Mouse (Mus musculus): ENCODE data around the gene Ccdc60.

GRCm38 (mm10) chr5:116313711-116314110 lies 24.9 kb upstream of the Ccdc60 start:
- TF ChIP-seq POLR2A (IDR thresholded peaks at IDR 0.05; ENCODE audit: low read depth, low read length) (no peak), CTCF (conservative IDR thresholded peaks at IDR 0.05; ENCODE audit: insufficient read depth, insufficient read length, low read depth, low read length) (no peak)

Data from kidney, adult 2 months (tissue).